Mouse (Mus musculus) lung, adult 2 months (tissue): ENCODE results near the gene Tmem86a.

Experiments used
- CTCF ChIP-seq: fragments of 200-500 bp; IDR thresholded peaks from 2 replicates; pipeline ENCODE4 v1.5.1; 2011; ENCODE audit warnings: mild to moderate bottlenecking, low read length, control low read depth; ENCODE audit not compliant: insufficient read depth
- POLR2A ChIP-seq: fragments of 200-500 bp; IDR thresholded peaks from 2 replicates; pipeline ENCODE4 v1.6.1; 2011; ENCODE audit warnings: low read depth, mild to moderate bottlenecking, control low read depth, low read length, borderline replicate concordance; ENCODE audit errors: extremely low read depth

- TF ChIP-seq POLR2A (no peak), CTCF (no peak)
Measured at GRCm38 (mm10) chr7:47020956-47021355, 29.4 kb upstream of the Tmem86a start.
